Mouse (Mus musculus) embryonic fibroblast, embryonic 13.5 days (primary cell): ENCODE measurements around the gene Vmn2r103.

Source experiments
- CTCF ChIP-seq: IDR thresholded peaks from 2 replicates; pipeline ENCODE4 v1.5.1; 2011; ENCODE audit warnings: mild to moderate bottlenecking, control low read depth, low read length, moderate library complexity, borderline replicate concordance; ENCODE audit not compliant: insufficient read depth
- POLR2A ChIP-seq: IDR thresholded peaks from 2 replicates; pipeline ENCODE4 v1.6.1; 2011; ENCODE audit warnings: low read depth, mild to moderate bottlenecking, control low read depth, low read length, moderate library complexity

DNA sequence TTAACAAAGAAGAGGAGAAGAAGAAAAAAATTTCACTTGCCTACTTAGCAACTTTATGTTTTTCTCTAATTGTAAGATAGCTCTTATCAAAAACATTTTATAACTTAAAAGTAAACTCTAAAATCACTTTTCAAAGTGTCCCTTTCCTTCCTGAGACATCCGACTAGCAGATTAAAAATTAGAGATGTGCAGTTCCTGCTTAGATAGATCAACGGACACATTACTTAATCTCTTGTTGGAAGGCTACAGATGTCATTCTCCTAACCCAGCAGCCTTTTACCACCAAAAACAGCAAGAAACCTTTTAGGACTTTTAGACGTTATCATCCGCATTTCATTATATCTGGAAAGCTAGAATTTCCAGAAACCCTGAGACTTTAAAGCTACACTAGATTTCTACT, 5.8 kb downstream of the Vmn2r103 start:
- TF ChIP-seq POLR2A (no peak), CTCF (no peak)
